Mouse (Mus musculus) stomach, postnatal 0 days (tissue): ENCODE data around the gene AI837181.

Experiments
- CTCF ChIP-seq: IDR thresholded peaks from 2 replicates; pipeline ENCODE4 v1.5.1; 2016; ENCODE audit warnings: antibody characterized with exemption, low read depth, mild to moderate bottlenecking, moderate library complexity
- EP300 ChIP-seq: optimal IDR thresholded peaks from 2 replicates; pipeline ENCODE3; 2016; ENCODE audit warnings: antibody characterized with exemption

DNA sequence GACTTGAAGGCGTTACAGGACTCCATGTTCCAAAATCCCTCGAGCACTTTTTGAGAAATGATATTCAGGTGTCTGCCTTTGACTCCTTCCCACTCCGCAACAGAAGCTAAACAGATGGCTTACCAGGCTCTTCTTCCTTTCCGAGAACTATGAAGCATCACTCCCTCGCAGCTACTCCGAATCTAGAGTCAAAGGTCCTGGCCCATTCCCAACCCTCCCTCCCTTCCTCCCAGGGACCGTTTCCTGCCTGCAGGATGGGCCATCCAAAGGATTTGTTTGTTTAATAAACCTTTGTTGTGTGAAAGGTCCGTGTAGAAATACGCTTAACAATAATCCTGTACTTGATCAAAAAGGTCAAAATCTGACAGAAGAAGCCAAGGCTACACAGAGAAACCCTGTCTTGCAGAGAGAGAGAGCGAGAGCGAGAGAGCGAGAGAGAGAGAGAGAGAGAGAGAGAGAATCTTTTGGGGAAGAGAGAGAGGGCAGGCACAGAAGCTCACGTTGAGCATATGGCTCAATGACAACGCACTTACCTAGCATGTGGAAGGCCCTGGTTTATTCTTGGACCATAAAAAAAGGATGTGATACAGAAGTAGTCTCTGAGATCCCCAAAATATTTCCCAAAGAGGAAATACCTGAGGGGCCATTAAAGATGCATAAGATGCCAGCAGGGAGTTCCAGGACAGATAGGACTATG, 33.0 kb downstream of the AI837181 start, which contains the start of gene Ccdc85b:
- TF ChIP-seq CTCF (no peak), EP300 (no peak)
